Mouse (Mus musculus): ENCODE data around the gene Ldlrap1.

DNA sequence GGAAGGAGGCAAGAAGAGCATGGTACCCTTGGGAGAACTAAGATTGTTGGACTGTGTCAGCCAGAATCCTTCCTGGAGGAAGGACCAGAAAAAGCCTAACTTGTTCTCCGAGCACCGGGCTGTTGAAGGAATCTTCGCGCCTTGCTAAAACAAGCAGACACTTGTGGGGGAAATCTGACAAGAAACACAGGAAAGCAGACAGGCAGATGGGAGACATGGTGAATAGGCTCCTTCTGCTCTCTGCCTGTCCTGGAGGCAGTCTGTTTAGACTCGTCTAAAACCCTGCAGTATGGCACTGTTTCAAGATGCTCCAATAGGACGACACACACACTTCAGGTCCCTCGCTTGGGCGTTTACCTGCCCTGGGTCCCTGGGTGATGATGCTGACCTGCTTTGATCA lies 32.3 kb upstream of the Ldlrap1 start:
- TF ChIP-seq POLR2A (IDR thresholded peaks at IDR 0.05; ENCODE audit: low read depth, low read length): no peak
- TF ChIP-seq ZC3H11A (IDR thresholded peaks at IDR 0.05; ENCODE audit: low read depth, low read length): no peak
- TF ChIP-seq EP300 (IDR thresholded peaks at IDR 0.05; ENCODE audit: low read length): no peak
- no peak for TF ChIP-seq CTCF (conservative IDR thresholded peaks at IDR 0.05 in 1 of 2, IDR thresholded peaks at IDR 0.05 in 1 of 2; ENCODE audit: low read depth in 2 of 2, low read length in 2 of 2)
- TF ChIP-seq MAX (IDR thresholded peaks at IDR 0.05; ENCODE audit: low read length): no peak
- TF ChIP-seq HCFC1 (IDR thresholded peaks at IDR 0.05; ENCODE audit: low read depth, low read length): no peak
- TF ChIP-seq ETS1 (conservative IDR thresholded peaks at IDR 0.05; ENCODE audit: low read depth, low read length): no peak
- TF ChIP-seq SIN3A (IDR thresholded peaks at IDR 0.05; ENCODE audit: low read length): no peak
- TF ChIP-seq MAZ (IDR thresholded peaks at IDR 0.05; ENCODE audit: low read depth, low read length): no peak
- no peak for TF ChIP-seq NRF1 (IDR thresholded peaks at IDR 0.05; ENCODE audit: low read depth, low read length)
- no peak for TF ChIP-seq KAT2A (IDR thresholded peaks at IDR 0.05; ENCODE audit: insufficient replicate concordance, low read length)
- no peak for TF ChIP-seq BHLHE40 (IDR thresholded peaks at IDR 0.05; ENCODE audit: low read depth, low read length)
- no peak for TF ChIP-seq TBP (conservative IDR thresholded peaks at IDR 0.05; ENCODE audit: low read depth, low read length)

Measured in CH12.LX (cell line).